Mouse (Mus musculus) neural tube, embryonic 14.5 days (tissue): ENCODE measurements around the gene Gm20837. TPM values are rescaled to one million over a fixed set of nuclear protein-coding genes. Genes with fewer than 3 reads are reported as not detected.
"Not testable (repeated sequence)": the region's sequence is repeated elsewhere in the genome, so short reads cannot be mapped to it uniquely, and the experiment has no call there.

Experiments used
- ATAC-seq: fragments of 200-750 bp; cut with Nextera tagmentation; 2 replicates; pipeline ENCODE4 v1.8.0; 2017; ENCODE audit warnings: low read depth, mild to moderate bottlenecking, moderate TSS enrichment, moderate library complexity
- H3K27ac ChIP-seq: fragments of 300-500 bp; sonication (generic); 2 replicates; pipeline ENCODE4 v1.5.1; 2014; ENCODE audit warnings: low read depth, mild to moderate bottlenecking, control low read depth, low read length, moderate library complexity, mixed read lengths
- H3K27me3 ChIP-seq: fragments of 300-500 bp; sonication (generic); 2 replicates; pipeline ENCODE4 v1.6.1; 2014; ENCODE audit warnings: low read length; ENCODE audit not compliant: control insufficient read depth, insufficient read depth
- H3K36me3 ChIP-seq: fragments of 300-500 bp; sonication (generic); 2 replicates; pipeline ENCODE4 v1.6.1; 2014; ENCODE audit warnings: low read length, mixed read lengths; ENCODE audit not compliant: control insufficient read depth, insufficient read depth
- H3K4me1 ChIP-seq: fragments of 300-500 bp; sonication (generic); 2 replicates; pipeline ENCODE4 v1.6.1; 2014; ENCODE audit warnings: low read length; ENCODE audit not compliant: control insufficient read depth, insufficient read depth
- H3K4me2 ChIP-seq: fragments of 300-500 bp; sonication (generic); 2 replicates; pipeline ENCODE4 v1.6.1; 2014; ENCODE audit warnings: mild to moderate bottlenecking, low read depth, low read length, control low read depth
- H3K4me3 ChIP-seq: fragments of 300-500 bp; sonication (generic); 2 replicates; pipeline ENCODE4 v1.5.1; 2014; ENCODE audit warnings: low read depth, low read length, control low read depth, mixed read lengths
- H3K9ac ChIP-seq: fragments of 300-500 bp; sonication (generic); replicated peaks from 2 replicates; pipeline ENCODE4 v1.6.1; 2014; ENCODE audit warnings: low read depth, mild to moderate bottlenecking, control low read depth, low read length, mixed read lengths
- H3K9me3 ChIP-seq: fragments of 300-500 bp; sonication (generic); 2 replicates; pipeline ENCODE4 v1.6.1; 2016; ENCODE audit warnings: low read length; ENCODE audit not compliant: control insufficient read depth
- WGBS: fragments of 180-500 bp; shearing (Covaris S2); extraction: QIAGEN DNeasy Blood & Tissue Kit; methylation state at CpG from one replicate; pipeline ENCODE4 v1.1.7; 2014; 5-methylcytosine and 5-hydroxymethylcytosine counted together
- polyA plus RNA-seq: library from polyadenylated mRNA; unstranded; fragments of >200 nt; fragmentation: Nextera tagmentation; extraction: Ambion mirVana; gene quantifications from 2 replicates; pipeline ENCODE4 v1.2.1, GENCODE M21; 2014

Gene Gm20837
- not detected in 2 replicates for polyA plus RNA-seq

DNA sequence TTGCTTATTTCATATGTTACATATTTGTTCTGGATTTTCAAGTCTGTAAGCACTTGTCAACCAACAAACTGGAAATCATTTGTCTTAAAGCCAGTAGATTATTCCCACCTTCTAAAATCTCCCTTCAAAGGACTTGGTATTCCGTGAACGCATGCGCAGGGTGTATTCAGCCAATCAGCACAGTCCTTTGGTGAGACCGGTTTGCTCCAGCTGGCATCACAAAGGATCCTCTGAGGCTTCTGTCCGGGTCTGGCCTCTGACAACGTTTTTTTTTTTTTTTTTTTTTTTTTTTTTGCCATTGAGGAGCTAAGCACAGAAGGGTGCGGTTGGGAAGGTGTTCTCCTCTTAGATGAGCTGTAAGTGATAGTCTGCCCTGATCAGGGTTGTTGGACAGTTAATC, at the start of gene Gm20837:
TSS of gene Gm20837 (plus strand) at position 301 of the 400 bp plus-strand sequence.
- H3K27ac ChIP-seq, H3K4me3 ChIP-seq, H3K9ac ChIP-seq, ATAC-seq, H3K36me3 ChIP-seq, H3K9me3 ChIP-seq, H3K4me2 ChIP-seq, H3K4me1 ChIP-seq, H3K27me3 ChIP-seq: not testable (repeated sequence)
- no CpG with 5 or more reads among the region's 7 CpGs for WGBS
